Mouse (Mus musculus) testis, adult 2 months (tissue): Measurements from ENCODE around the gene Gprc5c.

ENCODE experiments used
- CTCF ChIP-seq: fragments of 200-500 bp; IDR thresholded peaks from 2 replicates; pipeline ENCODE4 v1.5.1; 2012; ENCODE audit warnings: low read depth, mild to moderate bottlenecking, inconsistent platforms, low read length, moderate library complexity; ENCODE audit not compliant: control insufficient read depth, insufficient read depth, insufficient replicate concordance
- POLR2A ChIP-seq: fragments of 200-500 bp; IDR thresholded peaks from 2 replicates; pipeline ENCODE4 v1.6.1; 2012; ENCODE audit warnings: low read depth, mild to moderate bottlenecking, inconsistent platforms, low read length, moderate library complexity; ENCODE audit not compliant: control insufficient read depth

DNA sequence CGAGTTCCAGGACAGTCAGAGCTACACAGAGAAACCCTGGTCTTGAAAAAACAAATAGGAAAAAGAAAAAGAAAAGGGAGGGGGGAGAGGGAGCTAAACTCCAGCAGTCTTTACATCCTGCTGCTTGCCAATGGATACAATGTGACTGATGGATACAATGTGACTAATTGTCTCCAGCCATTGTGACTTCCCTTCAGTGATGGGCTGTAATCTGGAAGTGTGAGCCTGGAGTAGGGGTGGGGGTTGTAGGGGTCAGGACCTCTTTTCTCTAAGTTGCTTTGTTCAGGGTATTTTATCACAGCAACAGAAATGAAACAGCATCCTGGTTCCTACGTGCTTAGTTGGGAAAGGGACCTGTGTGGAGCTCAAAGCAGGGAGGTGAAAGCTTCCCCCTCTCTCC lies 31.8 kb upstream of the Gprc5c start:
- no peak for TF ChIP-seq CTCF
- no peak for TF ChIP-seq POLR2A
